Mouse (Mus musculus) stomach, embryonic 16.5 days (tissue): ENCODE results near the gene Il1b. TPM values are rescaled to one million over a fixed set of nuclear protein-coding genes. Genes with fewer than 3 reads are reported as not detected.

Experiments
- ATAC-seq: fragments of 200-750 bp; cut with Nextera tagmentation; 2 replicates; pipeline ENCODE4 v1.8.0; 2017; ENCODE audit warnings: moderate number of reproducible peaks, moderate TSS enrichment; ENCODE audit not compliant: insufficient read depth, low FRiP score
- H3K27ac ChIP-seq: fragments of 300-500 bp; sonication (generic); 2 replicates; pipeline ENCODE4 v1.5.1; 2014; ENCODE audit warnings: low read length
- H3K27me3 ChIP-seq: fragments of 300-500 bp; sonication (generic); 2 replicates; pipeline ENCODE4 v1.6.1; 2014; ENCODE audit warnings: low read length, control low read depth, mixed read lengths; ENCODE audit not compliant: control insufficient read depth, insufficient read depth
- H3K36me3 ChIP-seq: fragments of 300-500 bp; sonication (generic); 2 replicates; pipeline ENCODE4 v1.6.1; 2014; ENCODE audit warnings: low read length; ENCODE audit not compliant: control insufficient read depth, insufficient read depth
- H3K4me1 ChIP-seq: fragments of 300-500 bp; sonication (generic); 2 replicates; pipeline ENCODE4 v1.6.1; 2014; ENCODE audit warnings: low read length, control low read depth, mixed read lengths; ENCODE audit not compliant: control insufficient read depth, insufficient read depth
- H3K4me2 ChIP-seq: fragments of 300-500 bp; sonication (generic); 2 replicates; pipeline ENCODE4 v1.6.1; 2014; ENCODE audit warnings: low read depth, low read length, mixed read lengths
- H3K4me3 ChIP-seq: fragments of 300-500 bp; sonication (generic); replicated peaks from 2 replicates; pipeline ENCODE4 v1.5.1; 2014; ENCODE audit warnings: mild to moderate bottlenecking, low read length
- H3K9ac ChIP-seq: fragments of 300-500 bp; sonication (generic); 2 replicates; pipeline ENCODE4 v1.6.1; 2014; ENCODE audit warnings: low read length
- H3K9me3 ChIP-seq: fragments of 300-500 bp; sonication (generic); replicated peaks from 2 replicates; pipeline ENCODE4 v1.6.1; 2016; ENCODE audit warnings: low read length, control low read depth; ENCODE audit not compliant: control insufficient read depth
- WGBS: fragments of 180-500 bp; shearing (Covaris S2); extraction: QIAGEN DNeasy Blood & Tissue Kit; methylation state at CpG from one replicate; pipeline ENCODE4 v1.1.7; 2014; 5-methylcytosine and 5-hydroxymethylcytosine counted together
- polyA plus RNA-seq: library from polyadenylated mRNA; unstranded; fragments of >200 nt; fragmentation: Nextera tagmentation; extraction: Ambion mirVana; gene quantifications from 2 replicates; pipeline ENCODE4 v1.2.1, GENCODE M21; 2015

Gene Il1b
- polyA plus RNA-seq, 1 experiment from 2014 or later = 0.32 TPM

DNA sequence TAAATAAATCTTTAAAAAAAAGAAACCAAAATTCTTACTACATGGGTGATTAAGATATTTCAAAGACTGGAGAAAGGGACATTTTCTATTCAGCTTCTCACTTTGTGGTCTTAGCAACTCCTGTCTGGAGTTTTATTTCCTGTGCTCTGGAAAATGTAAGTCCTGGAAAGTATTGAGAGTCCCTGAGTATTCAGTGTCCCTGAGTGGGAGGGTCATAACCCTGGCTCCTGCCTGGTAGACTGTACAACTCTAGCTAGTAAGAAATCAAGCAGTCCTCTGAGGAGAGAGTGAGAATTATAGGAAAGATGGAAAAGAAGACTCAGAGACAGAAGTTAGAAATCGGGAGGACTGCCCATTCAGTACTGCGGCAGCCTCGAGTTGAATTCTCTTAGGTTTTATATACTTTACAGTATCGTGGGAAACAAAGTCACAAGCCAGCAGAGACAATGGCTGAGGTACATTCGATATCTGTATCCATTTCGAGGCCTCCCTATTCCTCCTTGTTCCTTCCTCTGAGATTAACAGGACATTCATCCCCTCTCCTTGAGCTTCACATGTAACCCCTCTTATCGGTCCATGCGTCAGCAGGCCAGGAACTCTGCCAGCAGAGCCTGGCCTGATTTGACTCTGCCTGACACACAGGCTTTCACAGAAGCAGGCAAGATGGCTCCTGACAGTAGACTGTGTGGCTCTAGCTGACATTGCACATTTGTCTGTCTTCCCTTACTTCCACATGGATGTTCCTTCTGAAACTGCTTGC is 12.8 kb upstream of the Il1b start:
- Histone ChIP-seq H3K9ac (no peak overlapping the region), H3K27me3 (no peaks in the 10 kb centered on the region), H3K4me3 (no peak overlapping the region), H3K9me3 (no peaks in the 10 kb centered on the region), H3K4me1 (no peaks in the 10 kb centered on the region), H3K36me3 (no peaks in the 10 kb centered on the region), H3K4me2 (no peak overlapping the region), H3K27ac (no peak overlapping the region)
- ATAC-seq = no peak
- 84% methylated on average over 8 of the region's 8 CpGs for WGBS

DNA sequence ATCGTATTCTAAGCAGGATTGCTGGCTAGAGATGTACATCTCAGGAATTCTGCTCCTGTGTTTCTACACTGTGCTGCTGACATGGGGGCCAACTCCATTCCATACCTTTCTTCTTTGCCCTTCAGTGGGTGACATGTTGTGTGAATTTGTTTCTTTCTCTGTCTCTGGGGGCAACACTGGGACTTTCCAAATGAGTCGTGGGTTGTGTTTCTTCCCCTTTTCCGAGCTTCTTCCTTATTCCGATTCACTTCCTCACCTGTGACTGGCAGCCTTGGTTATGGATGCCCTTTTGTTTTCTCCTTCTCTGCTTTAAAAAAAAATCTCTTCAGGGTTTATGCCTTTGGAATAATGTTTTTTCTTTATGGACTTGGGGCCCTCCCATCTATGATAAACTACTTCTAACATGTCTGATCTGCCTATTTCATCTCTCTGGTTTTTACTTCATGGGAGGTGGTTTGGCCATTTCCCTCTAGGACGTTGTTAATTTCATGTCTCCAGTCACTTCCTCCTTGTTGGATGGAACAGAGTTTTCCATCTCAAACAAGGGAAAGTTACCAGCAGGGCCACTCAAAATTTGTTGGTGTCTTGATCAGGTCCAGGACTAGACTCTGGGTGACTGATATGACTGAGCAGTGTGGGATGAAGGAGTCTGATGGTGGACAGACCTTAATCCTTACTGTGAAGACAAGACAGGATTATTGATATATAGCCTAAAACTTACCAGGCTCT is 10.0 kb upstream of the Il1b start:
- no peak for ATAC-seq

DNA sequence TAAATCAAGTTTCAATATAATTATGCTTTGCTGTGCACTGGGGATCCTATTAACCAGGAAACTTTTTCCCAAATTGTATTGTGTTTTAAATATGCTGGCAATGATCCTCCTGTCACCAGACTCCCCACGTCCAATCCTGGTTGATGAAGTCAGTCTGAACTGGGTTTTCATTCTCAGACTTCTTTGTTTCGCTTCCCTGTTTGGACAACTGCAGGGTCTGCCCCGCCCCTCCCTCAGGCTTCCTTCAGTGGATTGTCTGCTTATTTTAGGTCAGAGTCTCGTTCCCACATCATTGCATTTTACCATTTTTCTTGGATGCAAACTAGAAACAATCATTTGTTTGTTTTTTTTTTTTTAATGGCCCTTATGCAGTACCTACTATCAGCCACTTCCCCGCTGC is 9.3 kb upstream of the Il1b start:
- H3K36me3 ChIP-seq = no peaks in the 10 kb centered on the region
- H3K27ac ChIP-seq = no peak overlapping the region
- no peak overlapping the region for H3K9ac ChIP-seq
- no peaks in the 10 kb centered on the region for H3K9me3 ChIP-seq
- H3K4me3 ChIP-seq = no peak overlapping the region
- 65% methylated on average over 5 of the region's 5 CpGs for WGBS
- H3K27me3 ChIP-seq = no peaks in the 10 kb centered on the region
- H3K4me1 ChIP-seq = no peaks in the 10 kb centered on the region
- H3K4me2 ChIP-seq = no peak overlapping the region
- no peak for ATAC-seq

More for the DNA sequence above, 10.0 kb upstream of the Il1b start:
- Histone ChIP-seq H3K27me3 (no peaks in the 10 kb centered on the region), H3K4me3 (no peak overlapping the region), H3K9ac (no peak overlapping the region), H3K36me3 (no peaks in the 10 kb centered on the region), H3K9me3 (no peaks in the 10 kb centered on the region), H3K27ac (no peak overlapping the region), H3K4me2 (no peak overlapping the region), H3K4me1 (no peaks in the 10 kb centered on the region)
- WGBS = 86% methylated on average over 5 of the region's 5 CpGs

DNA sequence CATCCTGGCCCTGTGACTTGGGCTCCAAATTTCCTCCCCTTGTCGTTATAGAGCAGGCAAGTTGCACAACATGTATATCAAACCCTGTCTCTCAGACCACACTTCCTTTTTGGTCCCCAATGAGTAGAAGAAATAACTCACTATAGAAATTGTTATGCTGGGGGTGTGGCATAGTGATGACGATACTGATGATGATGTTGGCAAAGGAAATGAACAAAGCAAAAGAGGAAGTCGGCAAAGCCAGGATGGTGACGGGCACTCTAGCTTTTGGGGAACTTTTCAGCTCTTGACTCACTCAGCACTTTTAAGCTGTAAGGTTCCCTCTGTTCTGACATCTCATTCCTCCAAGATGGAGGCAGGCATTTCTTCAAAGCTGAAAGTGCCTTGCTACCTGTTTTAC is 2.4 kb upstream of the Il1b start:
- Histone ChIP-seq H3K27ac (no peak overlapping the region), H3K36me3 (no peaks in the 10 kb centered on the region), H3K4me3 (no peak overlapping the region), H3K27me3 (no peaks in the 10 kb centered on the region), H3K4me2 (no peak overlapping the region), H3K9ac (no peak overlapping the region), H3K4me1 (no peaks in the 10 kb centered on the region), H3K9me3 (no peaks in the 10 kb centered on the region)
- 80% methylated on average over 4 of the region's 4 CpGs for WGBS
- no peak for ATAC-seq

DNA sequence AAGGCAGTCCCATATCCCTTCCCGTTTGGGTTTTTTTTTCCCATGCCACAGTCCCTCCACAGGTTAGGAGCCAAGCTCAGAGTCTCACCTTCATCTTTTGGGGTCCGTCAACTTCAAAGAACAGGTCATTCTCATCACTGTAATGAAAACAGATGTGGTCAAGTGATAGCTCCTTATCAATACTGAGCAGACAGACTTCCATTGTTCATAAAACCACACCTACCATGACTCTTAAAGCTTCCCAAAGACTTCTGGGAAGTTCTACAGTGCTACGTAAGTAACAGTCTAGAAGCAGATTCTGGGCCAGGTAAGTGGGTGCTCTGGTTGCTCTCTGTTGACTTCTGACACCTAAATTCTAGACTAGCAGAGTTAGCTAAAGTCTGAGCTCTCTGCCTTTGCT is 1.3 kb downstream of the Il1b start:
- H3K9ac ChIP-seq = no peak overlapping the region
- no peaks in the 10 kb centered on the region for H3K36me3 ChIP-seq
- H3K4me2 ChIP-seq = no peak overlapping the region
- no peak overlapping the region for H3K27ac ChIP-seq
- H3K27me3 ChIP-seq = no peaks in the 10 kb centered on the region
- no peaks in the 10 kb centered on the region for H3K4me1 ChIP-seq
- no peak for ATAC-seq
- no peak overlapping the region for H3K4me3 ChIP-seq
- WGBS = 71% methylated on average over 3 of the region's 3 CpGs
- no peaks in the 10 kb centered on the region for H3K9me3 ChIP-seq

DNA sequence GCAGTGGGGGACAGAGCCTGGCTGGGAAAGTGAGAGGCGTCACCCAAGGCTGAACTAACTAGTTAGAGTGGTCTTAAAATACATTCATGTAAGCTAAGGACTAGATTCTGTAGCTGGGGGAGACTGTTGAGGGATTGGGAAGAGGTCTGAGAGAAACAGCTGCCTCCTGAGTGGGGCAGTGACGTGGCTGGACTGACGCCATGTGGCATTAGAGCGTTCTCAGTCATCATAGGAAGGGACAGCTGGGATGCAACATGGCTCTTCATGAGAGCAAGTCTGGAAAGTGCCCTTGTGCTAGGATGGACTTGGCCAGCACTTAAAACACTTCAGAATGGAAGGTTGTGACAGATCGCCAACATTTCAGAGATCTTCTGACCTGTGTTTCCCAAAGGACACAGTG is 2.1 kb downstream of the Il1b start:
- H3K9me3 ChIP-seq = no peaks in the 10 kb centered on the region
- H3K36me3 ChIP-seq = no peaks in the 10 kb centered on the region
- no peak for ATAC-seq
- H3K27ac ChIP-seq = no peak overlapping the region
- WGBS = 84% methylated on average over 5 of the region's 5 CpGs
- H3K4me3 ChIP-seq = no peak overlapping the region
- H3K27me3 ChIP-seq = no peaks in the 10 kb centered on the region
- H3K9ac ChIP-seq = no peak overlapping the region
- H3K4me1 ChIP-seq = no peaks in the 10 kb centered on the region
- no peak overlapping the region for H3K4me2 ChIP-seq

DNA sequence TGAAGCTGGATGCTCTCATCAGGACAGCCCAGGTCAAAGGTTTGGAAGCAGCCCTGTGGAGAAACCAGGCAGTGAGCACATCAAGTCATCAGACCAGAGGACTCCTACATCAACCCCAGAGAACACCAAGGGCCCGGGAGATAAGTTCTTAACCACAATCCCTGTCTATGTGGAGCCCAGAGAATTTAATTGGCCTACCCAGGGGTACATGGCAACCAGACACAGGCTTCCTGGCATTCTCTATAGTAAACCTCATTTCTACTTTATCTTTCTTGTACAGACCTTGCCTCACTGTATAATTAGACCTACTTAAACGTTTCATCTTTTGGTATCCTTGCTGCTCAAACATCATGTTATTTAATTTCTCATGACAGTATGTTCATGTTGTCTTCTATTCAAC is 2.8 kb downstream of the Il1b start:
- Histone ChIP-seq H3K27me3 (no peaks in the 10 kb centered on the region), H3K36me3 (no peaks in the 10 kb centered on the region), H3K9ac (no peak overlapping the region), H3K4me1 (no peaks in the 10 kb centered on the region), H3K9me3 (no peaks in the 10 kb centered on the region), H3K4me3 (no peak overlapping the region), H3K4me2 (no peak overlapping the region), H3K27ac (no peak overlapping the region)
- no peak for ATAC-seq
- 71% methylated on average over 2 of the region's 2 CpGs for WGBS

DNA sequence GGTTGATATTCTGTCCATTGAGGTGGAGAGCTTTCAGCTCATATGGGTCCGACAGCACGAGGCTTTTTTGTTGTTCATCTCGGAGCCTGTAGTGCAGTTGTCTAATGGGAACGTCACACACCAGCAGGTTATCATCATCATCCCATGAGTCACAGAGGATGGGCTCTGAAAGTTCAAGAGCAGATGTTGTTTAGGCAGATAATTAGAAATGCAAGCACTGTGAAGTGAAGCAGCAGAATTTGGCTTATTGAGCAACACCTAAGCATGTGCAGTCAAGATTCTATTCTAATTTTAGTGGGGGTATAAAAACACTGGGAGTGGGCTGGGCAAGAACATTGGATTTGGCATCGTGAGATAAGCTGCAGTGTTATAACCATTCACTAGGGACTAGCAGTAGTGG is 3.7 kb downstream of the Il1b start:
- Histone ChIP-seq H3K4me3 (no peak overlapping the region), H3K9me3 (no peaks in the 10 kb centered on the region), H3K27me3 (no peaks in the 10 kb centered on the region), H3K36me3 (no peaks in the 10 kb centered on the region), H3K4me1 (no peaks in the 10 kb centered on the region), H3K9ac (no peak overlapping the region), H3K4me2 (no peak overlapping the region), H3K27ac (no peak overlapping the region)
- ATAC-seq = no peak
- WGBS = 88% methylated on average over 5 of the region's 5 CpGs

DNA sequence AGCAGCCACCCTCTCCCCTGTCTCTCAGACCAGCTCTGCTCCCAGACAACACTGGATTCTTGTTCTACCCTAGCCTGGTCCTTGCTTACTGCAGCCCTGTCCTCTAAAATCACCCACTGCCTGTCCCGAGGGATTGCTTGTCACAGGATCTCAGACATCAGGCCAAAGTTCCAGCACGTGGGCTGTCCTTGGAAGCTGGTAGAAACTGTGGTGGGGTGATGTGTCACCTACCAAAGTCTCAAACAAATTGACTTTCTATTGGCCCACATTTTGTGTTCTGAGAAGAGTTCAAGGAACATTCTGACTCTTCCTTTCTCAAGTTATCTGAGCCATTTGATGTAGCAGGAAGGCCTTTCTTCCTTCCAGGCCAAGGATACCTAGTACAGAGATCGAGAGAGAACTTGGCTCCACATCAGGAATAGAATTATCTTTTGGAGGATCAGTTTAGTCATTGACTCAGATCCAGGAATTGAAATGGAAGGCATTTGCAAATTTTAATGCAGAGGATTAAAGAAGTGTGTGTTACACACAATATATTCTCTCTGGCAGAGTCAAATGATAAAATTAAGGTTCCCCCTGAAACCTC is 9.9 kb downstream of the Il1b start:
- 74% methylated on average over 3 of the region's 3 CpGs for WGBS
- Histone ChIP-seq H3K4me1 (no peaks in the 10 kb centered on the region), H3K36me3 (no peaks in the 10 kb centered on the region), H3K27me3 (no peaks in the 10 kb centered on the region), H3K4me2 (no peak overlapping the region), H3K9me3 (no peaks in the 10 kb centered on the region), H3K4me3 (no peak overlapping the region), H3K27ac (no peak overlapping the region), H3K9ac (no peak overlapping the region)
- ATAC-seq = no peak
